Mouse (Mus musculus): ENCODE data around the gene Fnip2.

DNA sequence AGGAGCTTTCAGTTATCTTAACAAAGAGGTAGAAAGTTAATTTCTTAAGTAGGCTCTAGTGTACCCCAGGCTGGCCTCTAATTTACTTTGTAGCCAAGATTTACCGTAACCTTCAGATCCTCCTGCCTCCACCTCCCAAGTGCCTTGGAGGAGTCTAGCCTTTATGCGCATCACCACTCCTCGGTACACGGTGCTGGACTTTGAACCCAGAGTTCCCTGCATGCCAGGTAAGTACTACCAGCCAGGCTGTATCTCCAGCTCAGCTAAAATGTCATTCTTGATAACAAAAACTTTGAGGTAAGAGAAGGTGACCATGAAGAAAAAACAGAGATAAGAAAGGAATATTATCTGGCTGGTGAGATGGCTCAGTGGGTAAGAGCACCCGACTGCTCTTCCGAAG, 7.0 kb downstream of the Fnip2 start:
- TF ChIP-seq CEBPB (IDR thresholded peaks at IDR 0.05; ENCODE audit: insufficient read depth, poor library complexity, severe bottlenecking), result no peak
- no peak for TF ChIP-seq TCF12 (IDR thresholded peaks at IDR 0.05; ENCODE audit: insufficient read depth, poor library complexity, severe bottlenecking)
- no peak for TF ChIP-seq POLR2AphosphoS2 (IDR thresholded peaks at IDR 0.05; ENCODE audit: insufficient read length, low read depth)
- TF ChIP-seq POLR2A (IDR thresholded peaks at IDR 0.05; ENCODE audit: insufficient read length, low read depth), result no peak
- TF ChIP-seq MAX (IDR thresholded peaks at IDR 0.05; ENCODE audit: low read depth), result no peak
- TF ChIP-seq USF1 (IDR thresholded peaks at IDR 0.05; ENCODE audit: low read depth), result no peak
- TF ChIP-seq MYOG (IDR thresholded peaks at IDR 0.05; ENCODE audit: control insufficient read depth in 1 of 3, insufficient read depth in 1 of 3, insufficient read length in 2 of 3, low read depth in 2 of 3), result no peak

Data from myocyte (in vitro differentiated cells).